Mouse (Mus musculus) lung, adult 18-20 months (tissue): ENCODE results near the gene Slc35b1.
A peak's percentile ranks its signal among the peaks of the same experiment; 100 is the strongest.

ENCODE experiments used
- DNase-seq, 2 experiments: peaks; one replicate each; pipeline ENCODE4 v3.0.0; 2022; ENCODE audit warnings: mixed read lengths in 2 of 2

Slc35b1 gene

DNA sequence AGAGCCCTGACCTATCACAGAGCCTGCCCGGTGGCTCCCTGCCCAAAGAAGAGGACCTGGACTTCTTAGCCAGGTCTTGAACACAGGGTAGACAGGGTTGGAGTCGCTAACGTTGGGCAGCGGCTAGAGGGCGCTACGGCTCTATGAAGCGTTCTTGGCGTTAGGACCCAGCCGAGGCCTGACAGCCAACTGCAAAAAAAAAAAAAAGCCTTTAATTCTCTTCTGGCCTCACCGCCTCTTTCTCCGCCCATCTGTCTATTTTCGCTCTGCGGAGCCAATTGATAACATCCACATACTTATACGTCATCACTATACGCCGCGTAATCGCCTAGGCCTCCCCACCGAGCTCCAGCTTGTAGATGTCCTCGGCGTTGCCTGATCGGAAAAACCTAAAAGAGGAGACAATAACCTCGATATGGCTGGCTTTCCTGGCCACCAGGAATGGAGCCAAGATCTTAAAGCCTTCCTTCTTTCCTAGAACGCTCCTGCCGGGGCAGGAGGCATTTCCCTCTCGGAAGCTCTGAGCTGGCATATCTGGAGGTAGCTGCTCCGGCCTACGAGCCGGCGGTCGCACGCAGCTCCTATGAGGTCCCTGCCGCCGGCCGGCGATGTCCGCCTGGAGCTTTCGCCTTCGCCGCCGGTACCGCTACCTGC lies at the start of gene Slc35b1:
TSS of gene Slc35b1 (plus strand) at position 374 of the 654 bp plus-strand sequence.
- peak; percentile 95 to 97 for DNase-seq

DNA sequence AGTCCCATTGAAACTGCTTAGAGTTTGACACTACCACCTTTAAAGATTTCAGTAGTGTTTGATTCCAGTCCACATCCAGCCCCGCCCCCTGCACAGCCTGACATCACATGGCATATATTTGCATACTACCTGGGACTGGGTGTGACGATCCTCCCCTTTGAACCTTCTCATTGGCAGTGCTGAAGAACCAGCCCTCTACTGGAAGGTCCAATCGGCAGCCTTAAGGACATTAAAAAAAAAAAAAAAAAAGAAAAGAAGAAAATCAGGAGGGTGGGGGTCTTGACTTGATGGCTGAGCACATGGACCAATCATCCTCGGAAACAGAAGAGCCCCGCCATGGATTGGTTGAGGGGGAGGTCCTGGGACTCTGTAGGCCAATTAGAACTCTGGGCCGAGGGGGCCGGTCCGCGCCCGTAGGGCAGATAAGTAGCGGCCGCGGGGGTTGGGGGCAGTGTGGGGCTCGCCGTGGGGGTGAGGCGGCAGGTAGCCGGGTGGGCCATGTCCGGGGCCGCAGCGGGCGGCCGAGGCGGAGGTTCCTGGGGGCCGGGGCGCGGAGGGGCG lies 47.8 kb upstream of the Slc35b1 start, which contains the start of gene Fam117a:
TSS of gene Fam117a (plus strand) at position 451 of the 561 bp plus-strand sequence.
- peak; percentile 91 to 92 for DNase-seq

DNA sequence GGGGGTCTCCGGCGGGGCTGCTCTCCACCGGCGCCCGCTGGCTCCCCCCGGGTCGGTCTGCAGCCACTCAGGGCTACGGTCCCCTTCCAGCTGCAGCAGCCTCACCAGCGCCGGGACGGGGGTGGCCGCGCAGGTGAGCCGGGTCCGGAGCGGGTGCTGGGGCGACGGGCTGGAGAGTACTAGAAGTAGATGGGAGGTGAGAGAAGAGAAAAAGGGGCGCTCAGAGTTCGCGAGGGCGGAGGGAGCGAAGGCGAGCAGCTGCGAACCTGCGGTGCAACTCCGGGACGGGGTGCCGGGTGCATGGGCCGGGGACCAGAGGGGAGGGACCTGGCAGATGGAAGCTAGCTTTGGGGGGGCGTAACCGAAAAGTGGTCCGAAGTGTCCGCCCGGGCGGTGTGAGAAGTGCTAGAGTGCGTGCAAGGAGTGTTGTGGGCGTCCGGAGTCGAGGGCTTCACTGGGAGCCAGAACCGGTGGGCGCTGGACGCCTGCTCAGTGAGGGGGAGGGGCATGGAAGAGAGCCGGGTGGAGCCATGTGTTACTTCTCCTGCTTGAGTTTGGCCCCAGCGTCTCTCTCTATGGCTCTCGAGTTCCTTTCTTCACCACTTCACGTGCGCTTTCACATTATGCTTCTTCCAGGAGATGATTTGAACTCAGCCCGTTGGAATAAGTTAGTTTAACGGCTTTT lies 47.2 kb upstream of the Slc35b1 start:
- peak; percentile 79 to 80 for DNase-seq

DNA sequence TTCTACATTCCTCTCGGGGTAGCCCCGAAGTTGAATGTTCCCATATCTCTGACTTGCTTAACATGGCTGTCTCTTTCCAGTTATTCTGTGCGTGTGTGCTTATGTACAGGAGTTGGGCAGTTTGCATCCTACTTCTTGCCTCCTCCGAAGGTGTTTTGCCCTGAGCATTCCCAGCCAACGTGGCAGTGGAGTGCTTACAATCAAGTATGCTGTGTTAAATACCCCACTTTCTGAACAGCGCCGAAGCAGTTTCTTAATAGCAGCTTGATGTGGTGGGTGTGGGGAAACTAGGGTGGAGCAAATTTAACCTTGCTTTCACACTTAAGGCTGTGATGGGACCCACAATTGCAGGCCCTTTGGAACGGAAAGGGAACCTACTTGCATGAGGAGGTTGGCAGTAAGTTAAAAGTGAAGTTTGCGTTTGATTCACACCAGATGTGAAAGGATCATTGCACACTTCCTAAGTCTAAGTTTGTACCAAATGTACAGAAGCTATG lies 46.6 kb upstream of the Slc35b1 start:
- no peak for DNase-seq

DNA sequence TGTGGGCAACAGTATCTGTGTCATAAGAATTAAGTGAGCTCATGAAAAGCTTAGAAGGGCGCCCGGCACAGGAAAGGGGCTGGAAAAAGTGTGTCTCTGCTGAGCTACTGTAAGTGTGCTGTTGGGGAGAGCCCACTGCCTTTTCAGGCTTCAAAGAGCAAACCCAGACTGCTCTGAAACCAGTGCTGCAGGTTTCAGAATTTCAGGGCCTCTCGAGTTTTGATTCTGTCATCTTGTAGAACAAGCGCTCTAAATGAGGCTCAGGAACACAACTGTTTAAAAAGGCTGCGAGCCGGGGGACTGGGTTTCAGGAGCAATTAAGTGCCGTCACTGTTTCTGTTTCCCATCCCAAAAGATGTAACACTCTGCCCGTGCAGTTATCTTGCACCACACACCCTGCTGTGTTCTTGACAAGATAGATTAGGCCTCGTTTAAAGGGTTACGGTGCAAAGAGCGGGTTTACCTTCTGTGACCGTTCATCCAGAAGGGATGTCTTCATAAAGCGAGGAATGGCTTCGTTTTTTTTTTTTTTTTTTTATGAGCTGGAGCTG lies 44.9 kb upstream of the Slc35b1 start:
- DNase-seq = no peak

DNA sequence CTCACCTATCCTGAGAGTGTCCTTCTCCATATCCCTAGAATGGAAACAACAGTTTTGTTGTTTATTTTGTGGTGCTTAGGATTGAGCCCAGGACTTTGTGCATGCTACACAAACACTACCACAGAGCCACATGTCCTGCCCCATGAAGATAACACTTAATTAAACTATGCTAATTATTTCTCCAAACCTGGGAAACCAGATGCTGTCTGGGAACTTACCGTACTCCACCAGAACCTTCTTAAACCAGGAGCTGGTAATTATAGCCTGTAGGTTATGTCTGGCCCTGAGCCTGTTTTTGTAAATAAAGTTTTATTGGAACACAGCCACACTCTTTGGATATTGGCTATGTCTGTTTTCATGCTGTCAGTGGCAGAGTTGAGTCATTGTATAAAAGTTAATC lies 44.2 kb upstream of the Slc35b1 start:
- no peak for DNase-seq

DNA sequence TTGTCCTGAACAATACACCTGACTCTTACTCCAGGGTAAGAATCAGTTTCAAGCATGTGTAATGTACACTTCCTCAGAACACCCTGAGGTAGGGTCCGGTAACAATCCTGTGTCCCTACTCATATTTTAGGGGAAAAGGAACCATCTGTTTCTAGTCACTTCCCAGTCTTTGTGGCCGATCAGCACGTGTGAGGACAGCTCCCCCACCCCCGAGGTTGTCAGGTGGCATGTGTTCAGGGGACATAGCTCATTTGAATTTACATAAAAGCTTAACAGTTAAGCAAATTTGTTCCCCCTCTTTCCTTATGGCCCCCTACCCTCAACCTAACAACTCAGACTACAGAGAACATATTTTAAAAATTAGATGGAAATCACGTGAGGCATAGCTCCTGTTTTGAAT lies 43.8 kb upstream of the Slc35b1 start:
- DNase-seq = no peak

DNA sequence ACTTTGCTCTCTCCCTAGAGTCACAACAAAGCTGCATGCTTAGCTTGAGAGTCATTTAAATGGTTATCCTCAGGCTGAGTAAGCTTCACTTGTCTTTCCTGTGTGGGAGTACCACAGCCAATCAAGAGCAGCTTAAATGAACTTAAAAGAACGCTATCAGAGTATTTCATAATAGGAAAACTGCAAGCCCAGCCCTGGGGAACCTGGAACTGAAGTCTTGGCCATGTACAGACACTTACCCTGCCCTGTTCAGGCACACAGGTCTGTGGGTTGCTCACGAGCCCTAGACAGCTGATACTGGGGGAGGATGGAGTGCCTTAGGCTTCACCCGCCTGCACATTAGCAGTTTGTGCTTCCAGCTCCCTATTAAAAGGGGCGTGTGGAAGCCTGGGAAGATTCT lies 41.3 kb upstream of the Slc35b1 start:
- DNase-seq = peak; percentile 43 to 56

DNA sequence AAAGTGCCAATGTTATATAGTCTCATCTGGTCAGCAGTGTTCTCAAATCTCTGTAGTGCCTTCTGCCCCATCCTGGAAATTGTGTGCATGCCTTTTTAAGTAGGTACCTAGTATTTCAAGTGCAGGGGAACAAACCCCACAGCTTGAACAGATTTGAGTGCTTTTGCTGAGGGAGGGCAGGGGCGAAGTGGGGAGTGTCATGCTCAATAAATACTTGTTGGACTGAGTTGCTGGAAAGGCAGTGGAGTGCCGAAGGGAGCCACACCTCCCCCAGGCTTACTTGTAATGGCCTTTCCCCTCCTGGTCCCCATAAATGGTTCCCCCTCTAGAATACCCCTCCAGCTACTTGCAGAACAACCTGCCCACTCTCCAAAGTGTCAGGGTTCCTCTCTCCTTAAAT lies 40.3 kb upstream of the Slc35b1 start:
- DNase-seq = peak; percentile 66 to 71

DNA sequence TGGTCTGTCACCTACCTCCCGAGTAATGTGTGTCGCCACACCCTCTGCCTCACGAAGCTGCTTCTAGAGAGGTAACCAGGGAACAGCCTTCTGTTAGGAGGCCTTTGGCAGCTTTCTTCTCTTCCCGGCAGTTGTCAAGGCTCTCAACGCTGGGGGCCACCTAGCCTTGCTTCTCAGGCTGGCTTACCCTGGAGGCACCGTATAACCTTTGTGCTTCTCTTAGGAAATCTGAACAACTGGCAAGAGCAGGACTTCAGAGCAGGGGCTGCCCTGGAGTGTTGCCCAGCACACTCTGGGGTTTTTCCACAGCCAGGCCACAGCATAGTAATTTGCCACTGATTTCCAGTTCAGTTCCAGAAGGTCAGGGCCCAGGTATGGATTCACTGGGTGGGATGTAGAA lies 34.2 kb upstream of the Slc35b1 start:
- peak; percentile 40 to 65 for DNase-seq

DNA sequence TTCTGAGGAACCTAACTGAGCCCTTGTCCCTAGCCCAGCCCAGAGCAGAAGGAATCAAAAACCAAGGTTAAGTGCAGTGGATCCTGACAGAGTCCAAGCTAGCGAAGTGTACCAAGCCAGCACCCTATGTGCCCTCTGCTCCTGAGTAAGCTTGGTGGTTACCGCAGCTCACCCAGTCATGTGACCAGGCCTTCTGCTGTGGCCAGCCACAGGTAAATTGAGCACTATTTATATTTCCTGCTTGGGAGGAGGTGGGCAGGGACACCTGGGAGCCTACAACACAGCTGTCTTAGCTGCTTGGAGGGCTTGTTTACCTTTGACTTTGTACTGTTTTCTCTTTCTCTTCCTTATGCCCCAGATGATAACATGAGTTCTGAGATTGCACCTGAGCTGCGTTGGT lies 33.5 kb upstream of the Slc35b1 start:
- peak; percentile 45 to 47 for DNase-seq

DNA sequence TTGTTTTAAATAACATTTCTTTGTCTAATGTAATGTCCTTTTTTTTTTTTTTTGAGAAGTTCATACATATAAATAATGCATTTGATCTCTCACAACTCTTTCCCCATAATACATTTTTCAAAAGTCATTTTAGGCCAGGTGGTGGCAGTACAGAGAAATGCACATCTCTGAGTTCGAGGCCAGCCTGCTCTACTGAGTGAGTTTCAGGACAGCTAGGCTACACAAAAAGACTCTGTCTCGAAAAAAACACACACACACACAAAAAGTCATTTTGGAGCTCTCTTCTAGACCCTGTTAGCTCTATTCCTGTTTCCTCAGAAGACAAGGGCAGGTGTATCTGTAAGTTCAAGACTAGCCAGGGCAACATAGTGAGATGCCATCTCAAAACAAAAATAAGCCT lies 31.8 kb upstream of the Slc35b1 start:
- DNase-seq = no peak

DNA sequence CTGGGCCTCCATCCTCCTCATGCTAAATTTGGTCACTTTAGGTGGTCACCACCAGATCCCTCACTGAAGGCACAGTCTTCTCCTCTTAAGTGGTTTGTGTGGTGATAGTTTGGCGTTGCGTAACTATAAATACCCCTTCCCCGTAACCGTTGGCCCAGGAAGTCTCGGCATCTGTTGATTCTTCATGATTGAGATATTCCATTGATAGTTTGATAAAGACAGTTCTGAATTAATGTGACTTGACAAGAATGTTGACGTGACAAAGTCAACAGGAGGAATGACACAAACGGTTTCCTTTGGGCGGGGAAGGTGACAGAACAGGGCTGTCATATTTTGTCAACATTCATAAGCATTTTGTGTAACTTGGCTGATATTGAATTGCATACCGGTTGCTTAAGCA lies 31.3 kb upstream of the Slc35b1 start:
- peak in 1 of 2 experiments; percentile 31 for DNase-seq

DNA sequence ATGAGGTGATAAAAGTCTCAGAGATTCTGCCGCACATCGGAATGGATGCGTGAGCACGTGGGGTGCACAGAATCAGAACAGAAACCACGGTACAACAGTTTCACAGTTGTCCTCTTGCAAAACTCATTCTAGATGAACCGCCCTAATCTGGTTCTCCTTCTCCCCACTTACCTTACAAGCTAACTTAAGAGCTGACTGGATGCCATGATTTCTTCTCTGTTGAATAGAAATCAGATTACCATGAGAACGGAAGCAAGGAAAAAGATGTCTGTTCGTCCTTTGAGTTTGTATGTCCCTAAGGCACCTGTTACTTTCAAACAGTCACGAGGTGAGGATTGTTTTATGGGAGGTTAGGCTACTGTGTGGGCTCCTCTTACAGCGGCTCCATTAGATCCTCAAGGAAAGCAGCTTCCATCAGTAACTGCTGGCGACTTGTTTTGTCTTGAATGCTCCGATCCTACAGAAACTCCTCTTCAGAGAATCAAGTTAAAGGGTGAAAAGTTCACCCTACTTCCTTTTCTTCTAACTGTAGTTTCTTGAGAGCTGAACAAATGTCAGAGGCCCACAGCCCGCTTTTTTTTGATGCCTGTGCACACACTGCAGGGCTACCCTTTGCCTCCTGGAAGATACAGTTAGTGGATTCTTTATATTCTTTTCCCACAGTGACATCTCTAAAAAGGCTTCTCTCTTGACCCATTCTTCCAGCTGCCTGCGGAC lies 30.1 kb upstream of the Slc35b1 start:
- DNase-seq = no peak

DNA sequence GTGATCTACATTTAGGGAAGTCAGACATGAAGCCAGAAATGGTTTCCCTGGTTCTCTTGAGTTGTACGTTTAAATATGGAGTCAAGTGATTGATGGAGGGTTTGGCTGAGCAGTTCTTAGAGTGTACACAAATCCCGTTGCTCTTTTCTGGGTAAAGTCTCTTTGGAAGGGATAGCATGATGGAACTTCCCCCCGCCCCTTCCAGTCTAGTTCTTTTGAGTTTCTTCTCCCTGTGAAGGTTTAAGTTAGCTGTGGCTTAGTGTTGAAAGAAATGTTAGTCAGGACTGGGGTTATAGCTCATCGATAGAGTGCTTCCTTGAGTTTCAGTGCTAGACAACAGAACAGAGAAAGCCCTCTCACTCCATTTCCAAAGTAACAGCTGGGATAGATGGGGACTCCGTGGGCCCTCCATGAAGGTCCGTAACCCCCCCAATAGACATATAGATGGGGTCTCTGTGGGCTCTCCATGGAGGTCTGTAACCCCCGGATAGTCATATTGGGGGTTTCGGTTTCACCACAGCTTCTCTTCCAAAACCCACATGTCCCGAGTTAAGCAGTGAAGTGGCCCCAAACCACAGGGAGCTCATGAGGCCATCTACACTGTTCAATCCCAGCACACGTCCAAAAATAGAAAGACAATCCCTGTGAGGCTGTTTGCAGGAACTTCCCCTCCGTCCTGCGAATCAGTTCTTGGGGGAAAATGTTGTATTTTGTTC lies 29.4 kb upstream of the Slc35b1 start:
- DNase-seq = no peak

DNA sequence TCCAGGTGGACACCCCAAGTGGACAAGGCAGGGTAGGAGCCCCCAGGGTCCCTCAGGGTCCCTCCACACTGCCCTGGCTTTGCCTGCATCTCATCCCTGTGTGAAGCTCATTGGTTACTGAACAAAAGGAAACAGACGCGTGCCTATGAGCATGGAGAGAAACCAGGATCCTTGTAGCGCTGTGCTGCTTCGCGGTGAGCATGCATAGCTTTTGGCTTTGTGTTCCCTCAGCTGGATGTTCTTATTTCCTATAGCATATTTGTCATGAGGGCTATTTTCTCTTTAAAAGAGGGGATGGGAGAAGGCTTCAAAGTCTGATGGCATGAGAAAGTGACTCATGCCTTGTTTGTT lies 28.9 kb upstream of the Slc35b1 start:
- no peak for DNase-seq

DNA sequence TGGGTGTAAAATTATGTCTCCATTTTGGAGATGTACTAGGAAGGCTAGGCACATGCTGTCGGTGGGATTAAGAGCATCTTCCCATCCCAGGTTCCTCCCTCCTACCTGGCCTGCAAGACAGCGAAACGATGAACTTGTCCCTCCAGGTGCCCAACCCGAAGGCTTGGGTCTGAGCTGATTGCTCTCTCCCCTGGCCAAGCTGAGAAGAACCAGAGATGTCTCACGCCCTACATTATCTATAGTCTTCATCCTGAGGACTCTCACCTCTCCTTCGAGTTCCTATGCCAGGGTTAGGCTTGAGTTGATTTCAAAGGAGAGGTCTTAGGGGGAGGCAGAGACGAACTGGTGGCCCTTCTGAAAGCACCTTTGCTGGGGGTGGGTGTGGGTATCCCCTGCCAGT lies 28.5 kb upstream of the Slc35b1 start:
- DNase-seq = no peak

DNA sequence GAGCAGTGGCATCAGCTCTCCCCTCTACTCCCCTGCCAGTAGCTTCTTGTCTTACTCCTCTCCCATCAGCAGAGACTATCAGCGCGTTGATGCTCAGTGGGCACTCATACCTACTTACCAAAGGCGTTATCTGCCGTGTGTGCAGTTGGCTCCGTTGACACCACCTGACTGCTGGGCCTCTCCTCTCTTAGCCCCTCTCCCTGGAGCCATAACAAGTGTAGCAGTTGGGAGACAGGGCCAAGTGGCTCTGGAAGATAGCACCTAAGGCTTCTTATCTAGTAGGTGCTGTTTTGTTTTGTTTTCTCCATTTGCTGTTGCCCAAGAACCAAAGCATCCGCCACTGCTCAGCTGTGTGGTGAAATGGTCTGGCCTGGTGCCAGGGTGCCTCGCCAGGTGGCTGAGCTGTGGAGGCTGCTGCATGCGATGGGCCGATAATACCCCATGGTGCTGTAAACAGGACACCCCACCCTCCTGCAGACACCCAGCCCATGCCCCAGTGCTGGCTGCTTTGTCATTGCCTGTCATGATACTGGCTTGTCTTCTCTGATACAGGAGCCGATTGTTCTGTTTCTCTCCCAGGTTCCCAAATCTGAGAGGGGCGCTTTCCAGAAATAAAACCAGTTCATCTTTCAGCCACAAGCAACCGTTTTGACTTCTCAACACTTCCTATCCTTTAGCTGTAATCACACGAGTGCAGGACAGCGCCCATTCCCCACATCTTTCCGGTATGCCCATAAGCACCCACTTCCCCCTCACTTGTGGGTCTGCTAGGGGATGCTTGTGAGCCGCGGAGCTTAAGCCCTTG lies 27.8 kb upstream of the Slc35b1 start:
- DNase-seq = peak; percentile 85 to 88

DNA sequence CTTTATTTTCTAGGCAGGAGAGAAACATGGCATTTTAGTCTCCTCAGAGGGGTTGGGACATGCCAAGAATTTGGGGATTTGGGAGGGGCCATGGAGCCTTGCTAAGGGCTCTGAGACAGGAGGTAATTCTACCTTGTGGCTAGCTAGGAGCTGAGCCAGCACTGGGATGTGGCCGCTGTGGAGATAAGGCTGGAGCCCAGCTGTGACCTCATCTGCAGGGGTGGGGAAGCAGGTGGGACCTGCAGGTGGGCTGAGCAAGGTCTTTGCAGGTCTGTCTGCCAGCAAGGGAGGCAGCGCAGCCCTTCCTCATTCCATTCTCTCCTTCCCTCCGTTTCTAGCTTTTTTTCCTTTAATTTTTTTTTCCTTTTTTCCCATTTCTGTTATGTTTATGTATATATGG lies 26.2 kb upstream of the Slc35b1 start:
- peak in 1 of 2 experiments; percentile 44 for DNase-seq

DNA sequence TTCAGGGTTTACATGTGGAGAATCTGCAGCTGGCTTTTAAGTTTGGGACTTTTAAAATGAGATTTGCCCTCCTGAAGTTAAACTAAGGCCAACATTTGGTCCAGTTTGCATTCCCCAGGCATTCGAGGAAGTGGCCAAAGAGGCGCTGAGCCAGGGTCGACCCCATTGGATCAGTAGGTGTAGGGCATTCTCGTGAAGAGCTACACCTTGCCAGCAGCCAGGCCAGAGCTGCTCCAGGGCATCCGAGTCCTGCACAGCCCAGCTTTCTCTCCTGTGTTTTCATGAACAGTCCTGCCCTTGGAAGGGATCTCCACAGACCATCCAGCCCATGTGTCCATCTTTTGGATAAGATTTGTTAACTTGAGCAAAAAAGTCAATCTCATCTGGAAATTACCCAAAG lies 20.1 kb upstream of the Slc35b1 start:
- no peak for DNase-seq

DNA sequence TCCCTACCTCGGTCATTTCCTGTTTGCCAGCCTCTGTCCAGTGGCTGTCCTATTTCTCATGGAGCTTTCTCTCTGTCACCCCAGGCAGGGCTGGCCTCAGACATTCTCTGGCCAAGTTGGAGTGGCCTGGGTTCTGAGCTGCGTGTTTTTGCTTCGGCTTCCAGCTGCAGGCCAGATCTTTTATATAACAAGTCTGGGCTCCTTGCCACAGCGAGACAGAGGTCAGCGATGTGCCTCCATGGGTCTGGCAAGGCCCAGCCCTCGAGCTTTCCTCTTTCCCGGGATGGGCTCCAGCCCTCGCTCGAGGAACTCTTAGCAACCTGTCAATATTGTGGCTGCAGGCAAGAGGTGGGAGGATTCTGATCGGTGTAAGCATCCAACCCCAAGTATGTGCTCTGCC lies 18.9 kb upstream of the Slc35b1 start:
- DNase-seq = peak; percentile 88 to 91
